Mouse (Mus musculus) hindbrain, embryonic 10.5 days (tissue): Measurements from ENCODE around the gene Ppm1j. TPM values are rescaled to one million over a fixed set of nuclear protein-coding genes. Genes with fewer than 3 reads are reported as not detected.
"Not testable (repeated sequence)": the region's sequence is repeated elsewhere in the genome, so short reads cannot be mapped to it uniquely, and the experiment has no call there.

Experiments used
- DNase-seq: peaks from one replicate; pipeline ENCODE4 v3.0.0-alpha.2; 2017; ENCODE audit warnings: low spot score
- H3K27ac ChIP-seq: fragments of 300-500 bp; sonication (generic); 2 replicates; pipeline ENCODE4 v1.5.1; 2016; ENCODE audit warnings: mild to moderate bottlenecking, moderate library complexity
- H3K27me3 ChIP-seq: fragments of 300-500 bp; sonication (generic); 2 replicates; pipeline ENCODE4 v1.6.1; 2016; ENCODE audit warnings: mild to moderate bottlenecking; ENCODE audit not compliant: poor library complexity, insufficient read depth, severe bottlenecking
- H3K36me3 ChIP-seq: fragments of 300-500 bp; sonication (generic); 2 replicates; pipeline ENCODE4 v1.6.1; 2016; ENCODE audit warnings: mild to moderate bottlenecking, moderate library complexity
- H3K4me1 ChIP-seq: fragments of 300-500 bp; sonication (generic); replicated peaks from 2 replicates; pipeline ENCODE4 v1.6.1; 2016; ENCODE audit warnings: mild to moderate bottlenecking
- H3K4me3 ChIP-seq: fragments of 300-500 bp; sonication (generic); 2 replicates; pipeline ENCODE4 v1.5.1; 2016; ENCODE audit warnings: mild to moderate bottlenecking, moderate library complexity
- H3K9me3 ChIP-seq: fragments of 300-500 bp; sonication (generic); 2 replicates; pipeline ENCODE4 v1.6.1; 2016; ENCODE audit warnings: mild to moderate bottlenecking, moderate library complexity
- WGBS: fragments of 180-500 bp; shearing (Covaris S2); methylation state at CpG from one replicate; pipeline ENCODE4 v1.1.7; 2016; 5-methylcytosine and 5-hydroxymethylcytosine counted together
- polyA plus RNA-seq: library from polyadenylated mRNA; unstranded; fragments of >200 nt; fragmentation: Nextera tagmentation; extraction: Ambion mirVana; gene quantifications from 2 replicates; pipeline ENCODE4 v1.2.1, GENCODE M21; 2016

Gene Ppm1j
- polyA plus RNA-seq, 1 experiment from 2014 or later = 1.8 TPM

GRCm38 (mm10) chr3:104801481-104801880, 20.6 kb downstream of the Ppm1j start:
- DNase-seq = no peak
- Histone ChIP-seq H3K36me3 (peaks cover 51% of the 10 kb centered on the region), H3K4me1 (no peaks in the 10 kb centered on the region), H3K27ac (no peak overlapping the region), H3K27me3 (no peaks in the 10 kb centered on the region), H3K9me3 (no peaks in the 10 kb centered on the region), H3K4me3 (no peak overlapping the region)
- WGBS = 88% methylated on average over 6 of the region's 6 CpGs

DNA sequence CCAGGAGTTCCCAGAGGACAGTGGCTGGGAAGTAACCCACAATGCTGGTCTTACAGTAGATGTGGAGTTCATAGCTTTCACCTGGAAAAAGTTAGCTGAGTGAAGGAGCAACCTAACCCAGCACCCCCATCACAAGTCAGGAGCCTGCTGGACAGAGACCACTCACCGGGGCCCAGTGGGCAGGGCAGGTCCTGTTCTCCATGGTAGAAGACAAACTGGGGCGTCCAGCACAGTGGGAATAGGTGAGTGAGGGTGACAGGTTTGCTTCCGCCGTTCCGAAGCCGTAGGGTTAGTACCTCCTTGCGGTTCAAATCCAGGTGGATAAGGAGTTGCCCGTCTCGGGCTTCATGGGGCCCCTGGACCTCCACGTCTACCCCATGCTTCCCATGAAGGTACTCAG, 23.5 kb downstream of the Ppm1j start:
- Histone ChIP-seq H3K9me3 (no peaks in the 10 kb centered on the region), H3K27me3 (no peaks in the 10 kb centered on the region), H3K4me1 (no peaks in the 10 kb centered on the region), H3K36me3 (peaks cover 39% of the 10 kb centered on the region), H3K4me3 (no peak overlapping the region), H3K27ac (no peak overlapping the region)
- DNase-seq = no peak
- 95% methylated on average over 10 of the region's 10 CpGs for WGBS

DNA sequence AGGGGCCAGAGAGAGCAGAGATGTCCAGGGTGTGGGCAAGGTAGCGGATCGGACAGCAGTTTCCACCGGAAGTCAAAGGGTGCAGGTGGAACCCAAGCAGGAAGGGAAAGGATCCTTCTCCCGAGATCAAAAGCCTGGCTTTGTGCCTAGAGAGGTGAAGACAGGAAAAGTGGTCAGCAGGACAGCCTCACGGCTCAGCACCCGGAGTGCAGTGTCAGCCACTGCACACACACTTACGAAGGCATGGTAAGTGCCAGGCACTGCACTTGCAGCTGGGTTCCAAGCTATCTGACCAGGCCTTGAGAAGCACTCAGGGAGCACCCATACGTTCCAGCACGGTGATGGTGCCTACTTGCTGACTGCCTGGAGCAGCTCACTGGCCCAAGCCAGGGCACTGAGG, 24.7 kb downstream of the Ppm1j start:
- H3K9me3 ChIP-seq = no peaks in the 10 kb centered on the region
- WGBS = 88% methylated on average over 9 of the region's 9 CpGs
- no peaks in the 10 kb centered on the region for H3K27me3 ChIP-seq
- H3K4me1 ChIP-seq = no peaks in the 10 kb centered on the region
- H3K36me3 ChIP-seq = peaks cover 28% of the 10 kb centered on the region
- no peak for DNase-seq
- no peak overlapping the region for H3K4me3 ChIP-seq
- no peak overlapping the region for H3K27ac ChIP-seq

DNA sequence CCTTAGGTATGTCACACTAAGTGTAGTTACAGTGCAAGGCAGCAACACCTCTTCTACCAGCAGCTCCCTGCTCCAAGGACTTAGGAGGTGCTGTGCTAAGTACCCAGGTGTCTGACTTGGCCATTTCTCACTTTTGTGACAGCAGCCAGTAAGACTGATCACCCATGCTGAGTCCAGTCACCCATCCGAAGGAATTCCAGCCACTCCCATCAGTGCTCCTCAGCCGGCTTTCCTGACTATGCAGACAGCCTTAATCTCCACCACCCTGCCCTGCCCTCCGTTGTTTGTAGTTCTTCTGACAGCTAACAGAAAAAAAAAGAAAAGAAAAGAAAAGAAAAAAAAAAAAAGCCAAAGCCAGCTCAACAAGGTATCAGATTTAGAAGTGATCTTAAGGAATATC, 30.9 kb downstream of the Ppm1j start:
- WGBS = 20% methylated on average over 3 of the region's 3 CpGs
- H3K9me3 ChIP-seq = no peaks in the 10 kb centered on the region
- H3K36me3 ChIP-seq = peaks cover 3% of the 10 kb centered on the region; the same call in 1 of the 2 replicates
- no peak for DNase-seq
- H3K27ac ChIP-seq = no peak overlapping the region
- no peaks in the 10 kb centered on the region for H3K27me3 ChIP-seq
- no peak overlapping the region for H3K4me3 ChIP-seq
- no peaks in the 10 kb centered on the region for H3K4me1 ChIP-seq

GRCm38 (mm10) chr3:104812254-104812653, 31.4 kb downstream of the Ppm1j start:
- Histone ChIP-seq H3K9me3 (no peaks in the 10 kb centered on the region), H3K36me3 (peaks cover 3% of the 10 kb centered on the region; the same call in 1 of the 2 replicates), H3K27me3 (no peaks in the 10 kb centered on the region), H3K4me1 (peaks cover 4% of the 10 kb centered on the region), H3K4me3 (no peak overlapping the region), H3K27ac (no peak overlapping the region)
- WGBS = 84% methylated on average over 4 of the region's 4 CpGs
- DNase-seq = no peak

DNA sequence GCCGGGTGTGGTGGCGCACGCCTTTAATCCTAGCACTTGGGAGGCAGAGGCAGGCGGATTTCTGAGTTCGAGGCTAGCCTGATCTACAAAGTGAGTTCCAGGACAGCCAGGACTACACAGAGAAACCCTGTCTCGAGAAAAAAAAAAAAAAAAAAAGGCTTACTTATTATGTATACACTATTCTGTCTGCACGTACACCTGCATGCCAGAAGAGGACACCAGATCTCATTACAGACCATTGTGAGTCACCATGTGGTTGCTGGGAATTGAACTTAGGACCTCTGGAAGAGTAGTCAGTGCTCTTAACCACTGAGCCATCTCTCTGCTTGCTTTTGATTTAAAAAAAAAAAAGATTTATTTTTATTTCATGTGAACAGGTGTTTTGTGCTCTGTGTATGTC, 32.4 kb downstream of the Ppm1j start:
- H3K9me3 ChIP-seq, H3K36me3 ChIP-seq, H3K27me3 ChIP-seq, H3K4me3 ChIP-seq, H3K27ac ChIP-seq, DNase-seq: not testable (repeated sequence)
- WGBS = 91% methylated on average over 7 of the region's 7 CpGs
- peaks cover 12% of the 10 kb centered on the region for H3K4me1 ChIP-seq

- no peaks in the 10 kb centered on the region for H3K27me3 ChIP-seq
- no peak for DNase-seq
- peaks cover 3% of the 10 kb centered on the region; the same call in 1 of the 2 replicates for H3K36me3 ChIP-seq
- no peak overlapping the region for H3K4me3 ChIP-seq
- peaks cover 21% of the 10 kb centered on the region for H3K4me1 ChIP-seq
- no peak overlapping the region for H3K27ac ChIP-seq
- 96% methylated on average over 1 of the region's 1 CpGs for WGBS
- H3K9me3 ChIP-seq = no peaks in the 10 kb centered on the region
These were observed 33.9 kb downstream of the Ppm1j start for GRCm38 (mm10) chr3:104814746-104815145.

GRCm38 (mm10) chr3:104815346-104815745, 34.5 kb downstream of the Ppm1j start:
- H3K27ac ChIP-seq = no peak overlapping the region
- no peak overlapping the region for H3K4me3 ChIP-seq
- H3K9me3 ChIP-seq = no peaks in the 10 kb centered on the region
- H3K27me3 ChIP-seq = no peaks in the 10 kb centered on the region
- H3K36me3 ChIP-seq = peaks cover 3% of the 10 kb centered on the region; the same call in 1 of the 2 replicates
- peaks cover 21% of the 10 kb centered on the region for H3K4me1 ChIP-seq
- DNase-seq = no peak
- WGBS = 72% methylated on average over 2 of the region's 2 CpGs

DNA sequence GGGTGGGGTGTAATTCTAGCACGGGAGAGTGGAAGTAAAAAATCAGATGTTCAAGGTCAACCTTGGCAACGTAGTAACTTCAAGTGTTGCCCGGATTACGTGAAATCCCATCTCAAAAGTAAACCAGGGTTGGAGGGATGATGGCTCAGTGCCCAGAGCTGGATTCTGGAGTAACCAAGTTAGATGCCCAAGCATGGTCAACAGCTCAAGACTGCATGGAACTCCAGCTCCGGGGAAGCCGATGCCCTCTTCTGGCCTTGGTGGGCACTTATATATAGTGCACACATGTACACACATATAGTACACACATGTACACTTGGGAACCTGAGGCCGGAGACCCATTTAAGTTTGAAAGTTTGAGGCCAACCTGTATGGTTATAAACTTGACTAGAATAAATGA, 35.3 kb downstream of the Ppm1j start:
- 95% methylated on average over 7 of the region's 7 CpGs for WGBS
- H3K9me3 ChIP-seq = no peaks in the 10 kb centered on the region
- no peak overlapping the region for H3K4me3 ChIP-seq
- peaks cover 8% of the 10 kb centered on the region for H3K36me3 ChIP-seq
- no peak for DNase-seq
- H3K4me1 ChIP-seq = peaks cover 21% of the 10 kb centered on the region
- no peaks in the 10 kb centered on the region for H3K27me3 ChIP-seq
- H3K27ac ChIP-seq = no peak overlapping the region

DNA sequence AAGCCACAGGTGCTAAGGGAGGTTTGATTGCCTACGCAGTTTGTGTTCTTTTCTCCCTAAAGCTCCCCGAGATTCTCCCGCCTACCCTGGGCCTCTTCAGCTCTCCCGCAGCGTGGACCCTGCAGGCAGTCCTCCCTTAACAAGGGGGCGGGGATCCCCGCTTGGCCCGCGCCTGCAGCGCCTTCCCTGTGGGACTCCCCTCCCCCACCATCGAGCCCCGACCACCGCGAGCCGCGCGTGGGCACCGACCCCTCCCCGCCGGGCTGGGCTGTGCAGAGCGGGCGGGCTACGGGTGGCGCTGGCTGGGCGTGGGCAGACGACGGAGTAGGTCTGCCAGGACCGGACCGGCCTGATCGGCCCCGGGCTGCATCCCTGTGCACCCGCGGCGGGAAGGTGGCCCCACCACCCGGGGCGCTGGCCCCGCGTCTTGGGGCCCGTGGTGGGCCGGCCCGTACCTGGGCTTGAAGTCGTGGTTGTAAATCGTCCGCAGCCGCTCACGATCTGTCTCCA, 36.7 kb downstream of the Ppm1j start:
- Histone ChIP-seq H3K27me3 (no peaks in the 10 kb centered on the region), H3K36me3 (peaks cover 22% of the 10 kb centered on the region), H3K4me1 (peaks cover 21% of the 10 kb centered on the region), H3K9me3 (no peaks in the 10 kb centered on the region), H3K27ac (peak overlapping the region; percentile 90), H3K4me3 (peak overlapping the region; percentile 90)
- peak; percentile 54 for DNase-seq
- under 1% methylated on average over 46 of the region's 46 CpGs for WGBS

GRCm38 (mm10) chr3:104817991-104818748, 37.3 kb downstream of the Ppm1j start, which contains the start of gene Mov10:
Gene Mov10 (minus strand): TSS chr3:104818563.
- Histone ChIP-seq H3K27ac (peak within 1 kb of the TSS; percentile 90), H3K27me3 (no peaks in the 10 kb centered on the region), H3K4me3 (peak within 1 kb of the TSS; percentile 90), H3K4me1 (peaks cover 21% of the 10 kb centered on the region), H3K9me3 (no peaks in the 10 kb centered on the region), H3K36me3 (peaks cover 24% of the 10 kb centered on the region)
- DNase-seq = peak; percentile 80
- WGBS = under 1% methylated on average over 40 of the region's 40 CpGs

DNA sequence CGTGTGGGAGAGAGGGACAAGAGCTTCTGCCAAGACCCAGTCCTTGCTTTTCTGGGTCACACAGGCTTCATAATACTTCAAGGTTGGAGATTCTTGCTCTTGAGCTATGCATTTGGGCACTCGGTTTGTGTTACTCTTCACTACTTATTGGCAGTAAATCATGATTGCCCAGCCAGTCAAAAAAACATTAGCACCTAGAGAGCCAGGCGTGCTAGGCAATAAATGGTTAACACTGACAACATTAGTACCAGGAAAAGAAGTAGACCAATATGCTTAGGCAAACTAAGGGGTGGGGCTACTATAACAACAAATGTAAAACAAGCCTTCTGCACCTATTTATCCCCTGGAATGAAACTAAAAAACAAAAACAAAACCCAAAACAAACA, 37.9 kb downstream of the Ppm1j start:
- Histone ChIP-seq H3K4me3 (peak overlapping the region; percentile 90), H3K9me3 (no peaks in the 10 kb centered on the region), H3K27me3 (no peaks in the 10 kb centered on the region), H3K36me3 (peaks cover 24% of the 10 kb centered on the region), H3K4me1 (peaks cover 21% of the 10 kb centered on the region), H3K27ac (peak overlapping the region; percentile 90)
- 10% methylated on average over 3 of the region's 3 CpGs for WGBS
- DNase-seq = no peak

DNA sequence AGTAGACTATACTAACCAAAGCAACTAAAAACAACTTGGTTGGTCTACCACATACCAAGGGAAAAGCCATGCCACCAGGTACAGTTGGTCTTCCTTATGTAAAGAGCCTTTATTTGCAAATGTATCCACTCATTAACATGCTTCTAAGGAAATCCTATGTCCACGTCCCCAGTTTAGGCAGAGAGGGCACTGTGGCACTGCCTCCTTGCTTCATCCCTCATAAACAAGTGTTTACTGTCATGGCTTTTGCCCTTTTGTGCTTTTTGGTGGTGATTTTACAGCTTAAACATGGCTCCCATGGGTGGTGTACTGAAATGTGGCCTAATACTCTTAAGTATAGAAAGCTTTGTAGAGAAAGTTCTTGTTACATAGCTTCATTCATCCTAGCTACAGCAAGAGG, 39.6 kb downstream of the Ppm1j start:
- peaks cover 30% of the 10 kb centered on the region for H3K36me3 ChIP-seq
- WGBS = 66% methylated on average over 1 of the region's 1 CpGs

More for the DNA sequence above, 39.6 kb downstream of the Ppm1j start:
- H3K9me3 ChIP-seq = no peaks in the 10 kb centered on the region
- no peak overlapping the region for H3K4me3 ChIP-seq
- no peak overlapping the region for H3K27ac ChIP-seq
- H3K4me1 ChIP-seq = peaks cover 21% of the 10 kb centered on the region
- H3K27me3 ChIP-seq = no peaks in the 10 kb centered on the region
- DNase-seq = no peak
